Comparison of ENCODE assay signal across 8 mouse cellular contexts in the genomic region with DNA sequence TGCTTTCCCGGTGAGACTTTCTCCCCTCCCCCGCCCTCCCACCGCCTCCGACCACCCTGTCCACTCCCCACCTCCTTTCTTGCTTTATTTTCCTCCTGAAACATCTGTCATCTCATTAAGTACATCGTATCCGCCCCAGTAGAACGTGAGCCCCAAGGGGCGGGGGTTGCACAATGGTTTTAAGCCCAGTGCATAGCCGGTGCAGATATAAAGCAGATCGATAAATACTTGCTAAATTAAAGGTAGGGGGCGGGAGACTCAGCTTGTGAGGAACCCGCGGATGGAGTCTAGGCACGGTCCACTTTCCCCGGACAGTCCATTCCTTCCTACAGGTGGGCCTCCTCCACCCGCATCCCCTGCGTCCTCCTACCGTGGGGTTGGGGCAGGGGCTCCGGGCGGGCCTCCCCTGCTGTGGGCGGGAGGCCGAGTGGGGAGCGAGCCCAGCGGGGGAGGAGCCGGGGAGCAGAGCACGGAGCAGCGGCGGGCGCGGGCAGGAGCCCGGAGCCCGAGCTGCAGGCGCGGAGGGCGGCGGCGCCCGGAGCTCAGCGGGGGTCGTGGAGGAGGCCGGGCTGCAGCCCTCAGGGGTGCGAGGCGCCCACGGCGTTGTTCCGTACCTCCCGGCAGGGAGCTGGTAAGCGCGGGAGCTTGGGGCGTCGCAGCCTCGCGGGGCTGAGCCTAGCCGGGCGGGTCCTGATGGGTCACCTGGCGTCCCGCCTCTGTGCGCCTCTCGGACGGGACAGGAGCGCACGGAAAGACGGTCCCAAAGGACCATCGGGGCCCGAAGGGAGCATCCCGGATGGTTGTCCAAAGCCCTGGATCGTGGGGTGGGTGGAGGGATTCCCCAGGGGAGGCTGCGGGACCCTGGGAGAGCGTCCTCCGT. TPM values are rescaled to one million over a fixed set of nuclear protein-coding genes. Genes with fewer than 3 reads are reported as not detected.
DNase-seq lines count a peak whose midpoint lies in the region; ATAC-seq and TF ChIP-seq lines count a peak whose summit lies in the region.

No protein-coding gene starts in this region.

- H3K4me1 ChIP-seq in cerebellum, adult 2 months (ENCODE audit: control insufficient read depth, insufficient read depth, low read length) = no peaks in the 10 kb centered on the region
- H3K4me1 ChIP-seq in hindbrain, embryonic 14.5 days (replicated peaks; ENCODE audit: control insufficient read depth, insufficient read depth, low read length) = peaks cover 9% of the 10 kb centered on the region
- peaks cover 5% of the 10 kb centered on the region; the same call in 1 of the 2 replicates for H3K4me1 ChIP-seq in midbrain, postnatal 0 days (ENCODE audit: insufficient read depth, low read length)

- ATAC-seq in hindbrain, embryonic 14.5 days (ENCODE audit: low FRiP score) = 0 out of 2 replicates have a peak, but pooled peaks have one; percentile 4
- ATAC-seq in midbrain, postnatal 0 days (ENCODE audit: low FRiP score) = no peak

- TF ChIP-seq POLR2A in cerebellum, adult 2 months (IDR thresholded peaks at IDR 0.05; ENCODE audit: borderline replicate concordance, insufficient read depth, low read length) = no peak

- H3K27me3 ChIP-seq in cerebellum, adult 2 months (ENCODE audit: control insufficient read depth, insufficient read depth, low read length) = peaks cover 7% of the 10 kb centered on the region; the same call in 1 of the 2 replicates
- H3K27me3 ChIP-seq in hindbrain, embryonic 14.5 days (ENCODE audit: control insufficient read depth, insufficient read depth, low read length) = peaks cover 38% of the 10 kb centered on the region
- peaks cover 9% of the 10 kb centered on the region; the same call in 1 of the 2 replicates for H3K27me3 ChIP-seq in midbrain, postnatal 0 days (ENCODE audit: insufficient read depth, low read length)

- no peak for TF ChIP-seq CTCF in cerebellum, adult 2 months (IDR thresholded peaks at IDR 0.05; ENCODE audit: borderline replicate concordance, insufficient read depth, low read depth, low read length)
- TF ChIP-seq CTCF in midbrain, postnatal 0 days (IDR thresholded peaks at IDR 0.05) = no peak

- H3K27ac ChIP-seq in cerebellum, adult 2 months (ENCODE audit: insufficient read depth, low read length) = no peak overlapping the region
- no peak overlapping the region for H3K27ac ChIP-seq in hindbrain, embryonic 14.5 days
- no peak overlapping the region for H3K27ac ChIP-seq in midbrain, postnatal 0 days (ENCODE audit: low read depth, low read length)

- H3K9ac ChIP-seq in hindbrain, embryonic 14.5 days = peak overlapping the region; percentile 48
- peak overlapping the region; percentile 62 for H3K9ac ChIP-seq in midbrain, postnatal 0 days (replicated peaks; ENCODE audit: low read length, poor library complexity, severe bottlenecking)

- H3K9me3 ChIP-seq in hindbrain, embryonic 14.5 days (ENCODE audit: control insufficient read depth, low read length) = no peaks in the 10 kb centered on the region
- H3K9me3 ChIP-seq in midbrain, postnatal 0 days (ENCODE audit: low read length) = no peaks in the 10 kb centered on the region

- no peaks in the 10 kb centered on the region for H3K36me3 ChIP-seq in hindbrain, embryonic 14.5 days (replicated peaks; ENCODE audit: control insufficient read depth, insufficient read depth)
- no peaks in the 10 kb centered on the region for H3K36me3 ChIP-seq in midbrain, postnatal 0 days (ENCODE audit: insufficient read depth, low read length)

- WGBS in cerebellum, adult 2 months = 2% methylated on average over 68 of the region's 70 CpGs
- 1% methylated on average over 69 of the region's 70 CpGs for WGBS in hindbrain, embryonic 14.5 days
- 2% methylated on average over 68 of the region's 70 CpGs for WGBS in midbrain, postnatal 0 days

- DNase-seq in cerebellum, adult 2 months = peak in 1 of 2 experiments; percentile 15
- no peak for DNase-seq in cerebellum, adult 9-10 months
- peak; percentile 13 for DNase-seq in right cerebral cortex, postnatal 14 days
- DNase-seq in right cerebral cortex, adult 2 months (ENCODE audit: low spot score in 2 of 2) = no peak
- DNase-seq in hindbrain, embryonic 14.5 days (ENCODE audit: low spot score) = no peak
- no peak for DNase-seq in midbrain, postnatal 0 days (ENCODE audit: low spot score)
- no peak for DNase-seq in ovary, postnatal 10 days (ENCODE audit: low spot score)
- no peak for DNase-seq in right cerebral cortex, adult 18-20 months

- H3K4me3 ChIP-seq in cerebellum, adult 2 months (replicated peaks; ENCODE audit: insufficient read depth, low read depth, low read length) = peak overlapping the region; percentile 44
- H3K4me3 ChIP-seq in hindbrain, embryonic 14.5 days (replicated peaks; ENCODE audit: low read length) = peak overlapping the region; percentile 41
- H3K4me3 ChIP-seq in midbrain, postnatal 0 days (ENCODE audit: low read depth, low read length) = peak overlapping the region; percentile 58

- H3K4me2 ChIP-seq in hindbrain, embryonic 14.5 days (replicated peaks) = peak overlapping the region; percentile 76
- H3K4me2 ChIP-seq in midbrain, postnatal 0 days (ENCODE audit: low read depth, low read length, poor library complexity, severe bottlenecking) = peak overlapping the region; percentile 97

RNA-seq across cellular contexts. Expression of a gene that starts 1.0 kb away (rescaled TPM):
- 1.2 and 1.8 TPM in 2 replicates for polyA plus RNA-seq in cerebellum, adult 2 months (2012; rRNA removed)
- polyA plus RNA-seq in hindbrain, embryonic 14.5 days (2014; fragmentation: Nextera tagmentation; extraction: Ambion mirVana) = 1.9 and 2.1 TPM in 2 replicates
- 4.4 and 5.1 TPM in 2 replicates for total RNA-seq in midbrain, postnatal 0 days (2014; rRNA removed)
- 5.3 and 5.9 TPM in 2 replicates for polyA plus RNA-seq in midbrain, postnatal 0 days (2015; fragmentation: Nextera tagmentation; extraction: Ambion mirVana)

RNA-seq across cellular contexts. Expression of a gene that starts 37.7 kb away (rescaled TPM):
- 0.61 and 0.67 TPM in 2 replicates for polyA plus RNA-seq in cerebellum, adult 2 months (2012; rRNA removed)
- 0.20 and 0.32 TPM in 2 replicates for polyA plus RNA-seq in hindbrain, embryonic 14.5 days (2014; fragmentation: Nextera tagmentation; extraction: Ambion mirVana)
- 0.19 and 0.27 TPM in 2 replicates for total RNA-seq in midbrain, postnatal 0 days (2014; rRNA removed)
- polyA plus RNA-seq in midbrain, postnatal 0 days (2015; fragmentation: Nextera tagmentation; extraction: Ambion mirVana) = 0.22 and 0.40 TPM in 2 replicates

RNA-seq across cellular contexts. Expression of a gene that starts 45.2 kb away (rescaled TPM):
- polyA plus RNA-seq in cerebellum, adult 2 months (2012; rRNA removed) = 48.0 TPM in 2 replicates
- polyA plus RNA-seq in hindbrain, embryonic 14.5 days (2014; fragmentation: Nextera tagmentation; extraction: Ambion mirVana) = 48.6 and 56.8 TPM in 2 replicates
- total RNA-seq in midbrain, postnatal 0 days (2014; rRNA removed) = 15.2 and 17.0 TPM in 2 replicates
- polyA plus RNA-seq in midbrain, postnatal 0 days (2015; fragmentation: Nextera tagmentation; extraction: Ambion mirVana) = 50.6 and 58.0 TPM in 2 replicates
